Mouse (Mus musculus) c-Kit-positive CD71-positive TER-119-negative erythroid progenitor cells, embryonic 14.5 days (primary cell): ENCODE measurements around the gene Crybg3.

Source experiments
- DNase-seq: peaks from one replicate; pipeline ENCODE4 v3.0.0-alpha.2; 2013; ENCODE audit warnings: low read depth

Crybg3 gene

GRCm38 (mm10) chr16:59600311-59601251, at the start of gene Crybg3:
Crybg3 (minus strand) TSS chr16:59600979.
- no peak for DNase-seq

- no peak for DNase-seq
Measured at GRCm38 (mm10) chr16:59643766-59644165, 43.0 kb upstream of the Crybg3 start.

- no peak for DNase-seq
Measured at GRCm38 (mm10) chr16:59639985-59640384, 39.2 kb upstream of the Crybg3 start.

- peak; percentile 75 for DNase-seq
Measured at GRCm38 (mm10) chr16:59639102-59639691, 38.4 kb upstream of the Crybg3 start, which contains the start of gene Arl6. Arl6 (minus strand) TSS chr16:59639391.

GRCm38 (mm10) chr16:59634598-59634997, 33.8 kb upstream of the Crybg3 start:
- no peak for DNase-seq

GRCm38 (mm10) chr16:59621554-59621953, 20.8 kb upstream of the Crybg3 start:
- no peak for DNase-seq

GRCm38 (mm10) chr16:59617167-59617566, 16.4 kb upstream of the Crybg3 start:
- DNase-seq = no peak

- DNase-seq = no peak
Measured at GRCm38 (mm10) chr16:59615675-59616074, 14.9 kb upstream of the Crybg3 start.

GRCm38 (mm10) chr16:59610750-59611149, 10.0 kb upstream of the Crybg3 start:
- no peak for DNase-seq

GRCm38 (mm10) chr16:59604078-59604781, 3.5 kb upstream of the Crybg3 start:
- no peak for DNase-seq

- DNase-seq = no peak
Measured at GRCm38 (mm10) chr16:59599411-59600265, 1.1 kb downstream of the Crybg3 start.

GRCm38 (mm10) chr16:59598997-59599396, 1.8 kb downstream of the Crybg3 start:
- DNase-seq = no peak

- DNase-seq = no peak
Measured at GRCm38 (mm10) chr16:59597256-59597655, 3.5 kb downstream of the Crybg3 start.

- DNase-seq = no peak
Measured at GRCm38 (mm10) chr16:59594714-59595113, 6.1 kb downstream of the Crybg3 start.

GRCm38 (mm10) chr16:59590790-59591189, 10.0 kb downstream of the Crybg3 start:
- DNase-seq = no peak

GRCm38 (mm10) chr16:59588351-59589025, 12.3 kb downstream of the Crybg3 start:
- DNase-seq = no peak

GRCm38 (mm10) chr16:59587816-59588215, 13.0 kb downstream of the Crybg3 start:
- no peak for DNase-seq

- no peak for DNase-seq
Measured at GRCm38 (mm10) chr16:59586911-59587310, 13.9 kb downstream of the Crybg3 start.

- no peak for DNase-seq
Measured at GRCm38 (mm10) chr16:59586276-59586675, 14.5 kb downstream of the Crybg3 start.

- DNase-seq = no peak
Measured at GRCm38 (mm10) chr16:59585706-59586244, 15.0 kb downstream of the Crybg3 start.

- no peak for DNase-seq
Measured at GRCm38 (mm10) chr16:59583515-59583914, 17.3 kb downstream of the Crybg3 start.
